Mouse (Mus musculus): ENCODE data around the gene Itfg1. TPM values are rescaled to one million over a fixed set of nuclear protein-coding genes. Genes with fewer than 3 reads are reported as not detected.
A peak's percentile ranks its signal among the peaks of the same experiment; 100 is the strongest.
"Not testable (repeated sequence)": the region's sequence is repeated elsewhere in the genome, so short reads cannot be mapped to it uniquely, and the experiment has no call there.

Gene Itfg1
- 49.3 and 54.3 TPM in 2 replicates for total RNA-seq (2021)
- long read RNA-seq, experiment 1, transcript Itfg1-201 (18 exons, 3,306 nt): major isoform, 126 of 133 reads
- long read RNA-seq, experiment 1, partial matches to known transcripts: 1 of 133 reads
- long read RNA-seq, experiment 1, other reads (novel, unspliced or antisense): 6 of 133 reads
- long read RNA-seq, experiment 2, transcript Itfg1-201 (18 exons, 3,306 nt): major isoform, 70 of 79 reads
- long read RNA-seq, experiment 2, partial matches to known transcripts: 2 of 79 reads
- long read RNA-seq, experiment 2, other reads (novel, unspliced or antisense): 7 of 79 reads

DNA sequence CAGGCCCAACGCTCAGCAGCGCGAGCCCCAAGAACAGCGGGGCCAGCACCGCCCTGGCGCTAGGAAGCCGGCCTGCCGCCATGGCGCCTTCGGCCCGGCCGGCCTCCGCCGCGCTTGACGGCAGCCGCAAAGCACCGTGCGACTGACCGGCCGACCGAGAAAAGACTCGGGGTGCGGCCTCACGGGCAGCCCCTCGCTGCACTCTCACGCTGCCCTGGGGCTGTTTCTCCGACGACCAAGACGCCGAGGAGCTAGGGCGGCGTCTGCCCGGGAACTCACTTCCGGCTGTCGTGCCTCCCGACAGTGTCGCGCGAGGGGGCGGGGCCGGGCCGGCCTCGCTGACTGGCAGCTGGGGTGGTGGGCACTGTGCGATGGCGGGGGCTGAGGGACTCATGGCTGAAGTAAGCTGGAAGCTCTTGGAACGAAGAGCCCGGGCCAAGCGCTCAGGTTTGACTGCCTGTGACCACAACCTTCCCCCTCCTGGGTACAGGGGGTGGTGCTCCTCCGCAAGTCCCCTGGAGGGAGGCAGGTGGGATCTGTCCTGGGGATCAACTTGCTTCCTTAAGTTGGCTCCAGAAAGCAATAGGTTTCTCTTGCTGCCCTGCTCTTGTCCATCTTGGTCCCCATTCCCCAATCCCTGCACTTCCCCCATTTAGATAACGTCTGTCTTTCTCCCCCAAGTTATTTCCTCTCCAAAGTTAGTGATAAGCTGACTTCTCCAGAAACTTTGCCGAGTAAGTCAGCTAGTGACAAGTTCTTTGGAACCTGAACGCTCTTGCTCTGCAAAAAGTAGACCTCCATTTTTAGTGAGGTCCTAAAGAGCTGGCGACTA is at the start of gene Itfg1, which contains the start of gene Phkb:
Itfg1 (minus strand) TSS at position 265 of the 832 bp plus-strand sequence.
Phkb (plus strand) TSS at position 303 of the 832 bp plus-strand sequence.
- DNase-seq: peak; percentile 96

DNA sequence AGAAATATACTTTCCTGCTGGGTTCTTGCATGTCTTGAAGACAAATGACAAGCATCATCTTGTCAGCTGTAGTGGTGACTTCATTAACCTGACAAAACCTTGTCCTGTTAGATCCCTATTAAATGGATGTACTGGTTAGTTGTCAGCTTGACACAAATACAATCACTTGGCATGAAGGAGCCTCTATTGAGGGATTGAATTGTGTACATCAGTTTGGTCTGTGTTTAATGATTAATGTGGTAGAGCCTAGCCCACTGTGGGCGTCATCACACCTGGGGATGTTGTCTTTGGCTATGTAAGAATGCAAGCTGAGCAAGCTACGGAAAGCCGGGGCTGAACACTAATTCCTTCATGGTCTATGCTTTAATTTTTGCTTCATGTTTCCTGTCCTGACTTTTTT is 44.1 kb upstream of the Itfg1 start:
- no peak for DNase-seq

DNA sequence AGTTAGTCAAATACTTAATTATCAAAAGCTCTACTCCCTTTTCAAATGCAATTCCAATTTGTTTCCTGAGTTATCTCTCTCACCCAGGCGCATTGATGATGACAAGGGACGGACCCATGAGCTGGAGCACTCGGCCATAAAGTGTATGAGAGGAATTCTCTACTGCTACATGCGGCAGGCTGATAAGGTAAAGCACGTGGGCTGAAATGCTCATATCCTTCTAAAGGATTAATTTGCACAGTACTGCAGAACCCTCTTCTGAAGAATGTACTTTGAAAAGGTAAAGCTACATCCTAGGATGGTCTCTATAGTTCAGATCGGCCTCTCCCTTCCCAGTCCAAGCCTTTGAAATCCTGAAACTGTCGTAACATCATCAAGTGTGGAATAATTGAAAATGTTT is 38.9 kb upstream of the Itfg1 start:
- no peak for DNase-seq

DNA sequence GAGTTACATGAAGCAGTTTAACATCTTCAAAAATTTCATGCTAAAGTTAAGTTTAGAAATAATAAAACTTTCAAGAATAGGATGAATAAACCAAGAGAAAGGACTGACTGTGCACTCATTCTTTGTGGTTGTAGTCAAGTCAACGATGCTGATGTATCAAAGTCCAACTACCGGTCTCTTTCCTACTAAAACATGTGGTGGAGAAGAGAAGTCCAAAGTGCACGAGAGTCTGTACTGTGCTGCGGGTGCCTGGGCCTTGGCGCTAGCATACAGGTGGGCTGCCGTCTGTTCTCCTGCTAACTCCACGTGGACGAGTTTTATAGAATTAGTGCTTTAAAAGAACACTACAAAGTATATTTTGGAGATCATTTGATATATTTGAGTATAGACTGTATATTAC is 37.3 kb upstream of the Itfg1 start:
- no peak for DNase-seq

DNA sequence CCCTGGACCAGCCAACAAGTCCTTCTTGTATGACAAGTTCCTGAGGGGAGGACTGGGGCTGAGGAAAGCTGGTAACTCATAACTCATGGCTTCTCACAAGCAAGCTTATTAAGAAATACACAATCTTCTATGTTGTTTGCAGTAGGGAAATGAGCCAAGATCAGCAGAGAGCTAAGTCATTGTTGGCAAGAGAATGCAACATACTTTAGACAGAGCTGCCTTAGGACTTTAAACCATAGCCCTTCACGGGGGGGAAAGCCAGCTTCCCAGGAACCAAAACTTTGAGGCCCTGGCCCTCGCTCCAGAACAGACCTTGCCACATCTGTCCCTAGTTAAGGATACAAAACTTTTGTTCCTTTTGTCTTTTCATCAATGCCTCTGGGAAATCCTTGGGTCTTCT is 30.9 kb upstream of the Itfg1 start:
- peak; percentile 18 for DNase-seq

DNA sequence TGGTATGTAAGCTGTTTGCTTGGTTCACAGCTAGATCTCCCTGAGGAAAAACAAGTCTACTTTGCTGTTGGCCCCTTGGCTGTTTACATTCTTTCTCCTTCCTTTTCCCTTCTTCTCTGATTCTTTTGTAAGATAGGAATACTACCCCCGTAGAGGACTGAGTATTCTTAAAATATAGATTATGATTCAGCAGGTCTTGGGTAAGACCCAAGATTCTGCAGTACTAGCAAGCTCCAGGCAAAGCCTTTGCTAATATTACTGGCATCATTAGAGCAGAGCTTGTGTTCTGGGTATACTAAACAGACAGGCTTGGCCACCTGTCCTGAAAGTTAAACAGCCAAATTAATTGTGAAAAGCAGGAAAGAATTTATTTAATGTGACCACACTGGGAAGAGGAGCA is 21.7 kb upstream of the Itfg1 start:
- no peak for DNase-seq

DNA sequence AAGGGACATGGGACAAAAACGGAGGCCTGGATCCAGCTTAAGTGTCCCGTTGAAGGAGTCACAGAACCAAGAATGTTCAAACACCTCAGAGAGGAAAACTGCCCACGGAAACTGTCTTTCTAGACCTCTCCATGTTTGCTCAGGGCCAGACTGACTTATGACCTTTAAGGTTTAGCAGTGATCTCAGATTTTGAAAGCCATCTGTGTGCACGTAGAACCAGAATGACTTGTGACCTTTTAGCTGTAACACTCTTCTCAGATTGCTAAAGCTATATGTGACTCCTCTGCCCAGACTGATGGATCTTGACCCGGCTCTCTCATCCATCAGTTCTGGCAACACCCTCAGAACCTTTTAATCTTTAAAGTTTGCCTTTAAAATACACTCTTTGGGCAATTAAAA is 19.9 kb upstream of the Itfg1 start:
- no peak for DNase-seq

DNA sequence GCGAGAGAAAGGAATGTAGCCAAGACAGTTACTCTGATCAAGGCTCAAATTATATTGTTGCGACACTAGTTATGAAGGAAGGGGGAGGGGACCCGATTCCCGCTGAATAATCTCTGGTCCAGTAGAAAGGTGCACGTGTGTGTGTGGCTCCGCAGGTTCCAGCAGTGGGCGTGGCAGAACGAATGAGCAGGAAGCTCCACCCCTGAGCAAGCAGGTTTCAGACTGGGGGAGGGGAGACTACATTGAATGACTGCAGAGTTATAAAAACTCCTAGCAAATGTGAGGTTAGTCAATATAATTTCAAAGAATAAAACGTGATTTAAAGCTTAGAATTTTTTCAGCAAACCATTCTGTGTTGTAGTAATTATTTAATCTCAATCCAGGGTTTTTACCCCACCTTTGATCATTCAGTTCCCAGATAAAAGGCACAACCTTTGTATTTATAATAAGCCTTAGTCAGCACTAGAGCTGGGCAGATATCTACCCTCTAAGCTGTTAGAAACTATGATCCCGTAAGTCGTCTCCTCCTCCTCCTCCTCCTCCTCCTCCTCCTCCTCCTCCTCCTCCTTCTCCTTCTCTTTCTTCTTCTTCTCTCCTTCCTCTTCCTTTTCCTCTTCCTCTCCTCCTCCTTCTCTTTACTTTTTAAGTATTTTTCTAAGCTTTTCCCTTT is 16.6 kb upstream of the Itfg1 start:
- not testable (repeated sequence) for DNase-seq

DNA sequence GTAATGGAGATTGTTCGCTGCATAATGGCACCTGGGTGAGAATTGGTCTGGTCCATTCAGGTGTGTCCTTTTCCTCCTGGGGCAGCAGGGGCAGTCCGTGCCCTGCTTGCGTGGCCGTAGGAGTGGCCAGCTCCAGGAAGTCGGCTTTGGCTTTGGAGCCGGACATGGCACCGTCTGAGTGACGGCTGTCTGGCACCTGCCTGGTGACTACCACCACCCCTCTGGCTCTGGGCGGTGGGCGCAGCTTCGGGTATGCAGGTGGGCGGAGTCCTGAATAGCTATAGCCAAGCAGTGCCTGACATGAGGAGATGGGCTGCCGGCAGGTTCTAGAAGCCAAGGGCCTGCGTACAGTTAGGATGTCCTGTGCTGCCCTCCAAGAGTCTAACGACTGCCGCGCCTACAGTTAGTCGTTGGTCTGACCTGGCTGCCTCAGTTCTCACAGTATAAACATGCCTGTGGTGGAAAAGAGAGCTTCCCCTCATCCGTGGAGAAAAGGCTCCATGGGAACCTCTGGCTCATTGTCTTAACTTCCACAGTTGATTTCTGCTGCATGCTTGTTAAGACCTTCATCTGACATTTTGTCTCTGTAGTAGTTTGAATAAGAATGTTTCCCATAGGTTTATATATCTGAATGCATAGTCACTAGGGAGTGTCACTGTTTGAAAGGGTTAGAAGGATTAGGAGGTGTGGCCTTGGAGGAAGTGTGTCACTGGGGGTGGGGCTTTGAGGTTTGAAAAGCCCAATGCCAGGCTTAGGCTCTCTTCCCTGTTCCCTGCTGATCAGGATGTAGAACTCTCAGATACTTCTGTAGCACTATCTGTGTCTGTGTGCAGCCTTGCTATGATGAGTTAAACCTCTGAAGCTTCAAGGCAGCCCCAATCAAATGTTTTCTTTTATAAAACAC is 13.8 kb upstream of the Itfg1 start:
- DNase-seq: no peak

DNA sequence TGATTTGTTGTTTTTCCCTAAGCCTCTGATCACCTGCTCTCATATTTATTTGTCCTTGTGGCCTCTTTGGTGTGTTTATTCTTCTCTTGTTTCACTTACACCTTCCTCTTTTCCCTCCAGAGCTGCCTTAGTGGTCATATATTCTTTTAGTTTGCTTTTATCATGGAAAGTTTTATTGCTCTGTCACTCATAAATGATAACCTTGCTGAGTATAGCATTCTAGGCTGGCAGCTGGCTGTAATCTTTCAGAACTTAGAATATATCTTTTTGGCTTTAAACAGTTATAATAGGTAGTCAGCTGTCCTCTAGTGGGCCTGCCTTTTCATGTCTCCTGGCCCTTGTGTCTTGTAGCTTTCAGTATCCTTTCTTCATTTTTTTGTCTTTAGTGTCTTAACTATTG is 5.2 kb upstream of the Itfg1 start:
- DNase-seq: no peak

DNA sequence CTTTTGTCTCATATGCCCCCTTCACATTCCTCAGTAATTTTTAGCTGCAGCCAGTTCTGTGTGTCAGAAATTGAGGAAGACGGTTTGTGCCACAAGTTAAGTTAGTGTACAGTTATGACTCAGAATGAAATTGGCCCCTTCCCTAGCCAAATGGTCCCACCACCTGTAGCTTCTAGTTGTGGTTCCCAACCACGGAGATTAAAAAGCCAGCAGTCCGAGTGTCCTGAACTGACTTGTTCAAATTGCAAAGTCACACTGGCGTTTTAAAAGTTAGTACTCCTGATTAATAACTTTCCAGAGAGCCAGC is 721 bp upstream of the Itfg1 start:
- DNase-seq: peak; percentile 11

DNA sequence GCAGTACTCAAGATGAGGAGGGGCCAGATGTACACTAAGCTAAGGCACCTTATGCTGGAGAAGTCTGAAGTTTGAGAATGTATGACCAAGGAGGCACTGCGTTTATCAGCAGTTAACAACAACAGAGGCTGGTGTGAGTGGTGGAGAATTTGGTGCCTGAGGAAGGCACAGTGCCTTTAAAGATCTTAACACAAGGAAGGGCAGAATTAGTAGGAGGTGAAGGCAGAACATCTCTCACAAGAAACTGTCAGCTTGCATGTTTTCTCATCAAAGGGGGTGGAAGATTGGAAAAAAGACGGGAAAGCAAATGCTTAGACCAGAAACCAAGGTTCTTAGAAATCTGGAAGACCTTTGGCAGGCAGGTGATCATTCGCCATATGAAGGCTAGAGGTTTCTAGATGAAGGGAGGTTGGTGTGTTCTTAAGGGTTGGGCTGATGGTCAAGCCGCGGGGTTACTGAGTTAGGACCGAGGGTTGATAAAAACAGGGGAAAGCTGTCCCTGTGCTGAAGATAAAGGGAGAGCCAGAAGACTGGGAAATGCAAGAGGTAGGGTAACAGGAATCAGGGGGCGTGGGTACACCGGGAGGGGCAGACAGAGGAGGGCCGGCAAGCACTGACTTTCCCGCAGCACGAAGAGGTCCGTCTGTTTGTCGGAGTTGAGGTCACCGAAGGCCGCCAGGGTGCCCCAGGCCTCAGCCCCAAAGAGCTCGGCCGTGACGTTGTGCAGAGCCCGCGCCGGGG is 635 bp downstream of the Itfg1 start:
- DNase-seq: no peak

DNA sequence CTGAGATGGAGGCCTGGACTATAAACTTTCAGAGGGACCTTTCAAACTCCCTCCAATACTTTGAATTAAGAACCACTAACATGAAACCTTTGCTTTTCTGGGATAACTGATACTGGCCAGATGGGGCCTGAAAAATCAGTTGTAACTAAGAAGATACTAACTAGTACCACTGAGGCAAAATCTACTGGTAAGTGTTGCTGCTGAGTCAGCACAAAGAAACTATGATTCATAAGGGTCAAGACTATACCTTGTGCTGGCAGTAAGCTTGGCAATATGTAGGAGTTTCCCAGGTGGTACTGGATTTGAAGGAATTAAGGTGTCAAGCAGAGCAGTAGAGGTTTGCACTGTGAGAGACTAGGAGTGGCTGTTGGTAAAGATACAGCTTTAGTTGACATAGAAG is 27.1 kb downstream of the Itfg1 start:
- no peak for DNase-seq

DNA sequence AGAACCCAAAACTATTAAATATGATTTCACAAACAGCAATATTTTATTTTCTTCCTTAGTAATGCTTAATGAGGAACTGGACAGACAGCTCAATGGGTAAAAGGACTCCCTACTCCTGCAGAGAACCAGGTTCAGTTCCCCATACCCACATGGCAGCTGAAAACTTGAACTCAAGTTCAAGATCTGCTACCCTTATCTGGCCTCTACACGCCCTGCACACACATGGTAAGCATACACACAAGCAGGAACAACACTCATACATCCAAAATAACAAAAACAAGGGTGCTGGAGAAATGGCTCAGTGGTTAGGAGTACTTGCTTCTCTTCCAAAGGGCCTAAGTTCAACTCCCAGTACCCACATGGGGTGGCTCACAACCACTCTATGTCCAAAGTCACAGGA is 39.3 kb downstream of the Itfg1 start:
- no peak for DNase-seq

DNA sequence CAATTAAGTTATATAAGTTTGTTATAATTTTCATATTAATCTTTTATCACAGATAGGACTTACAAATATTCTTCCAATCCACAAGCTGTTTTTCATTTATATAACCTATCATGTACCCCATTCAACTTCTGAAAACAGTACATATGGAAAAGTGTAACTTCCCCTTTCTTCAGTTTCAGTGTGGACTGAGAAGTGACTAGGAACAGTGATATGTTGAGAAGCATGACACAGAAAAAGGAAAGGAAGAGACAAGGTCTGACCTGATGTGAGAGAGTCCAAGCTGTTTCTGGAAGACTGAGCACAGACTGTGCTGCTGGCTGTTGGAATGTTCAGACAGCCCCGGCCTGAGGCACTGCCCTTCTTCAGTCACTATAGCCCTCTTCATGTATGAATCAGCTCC is 40.6 kb downstream of the Itfg1 start:
- no peak for DNase-seq

DNA sequence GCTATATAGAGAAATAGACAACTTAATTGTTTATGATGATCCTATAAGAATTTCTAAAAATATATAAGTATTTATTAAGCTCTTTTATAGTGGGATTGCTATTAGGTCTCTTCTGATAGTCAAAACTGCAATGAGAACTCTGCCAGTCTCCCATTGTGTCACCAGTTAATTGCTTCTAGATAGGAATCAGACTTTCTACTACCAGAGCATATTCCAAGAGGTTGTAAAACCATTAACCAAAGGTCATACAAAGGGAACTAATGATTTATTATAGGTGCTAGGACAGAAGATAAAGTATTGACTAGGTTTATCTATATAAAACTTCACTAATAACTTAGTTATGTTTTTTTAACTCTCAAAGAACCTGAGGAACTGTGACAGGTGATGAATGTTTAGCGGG is 44.3 kb downstream of the Itfg1 start:
- not testable (repeated sequence) for DNase-seq

DNA sequence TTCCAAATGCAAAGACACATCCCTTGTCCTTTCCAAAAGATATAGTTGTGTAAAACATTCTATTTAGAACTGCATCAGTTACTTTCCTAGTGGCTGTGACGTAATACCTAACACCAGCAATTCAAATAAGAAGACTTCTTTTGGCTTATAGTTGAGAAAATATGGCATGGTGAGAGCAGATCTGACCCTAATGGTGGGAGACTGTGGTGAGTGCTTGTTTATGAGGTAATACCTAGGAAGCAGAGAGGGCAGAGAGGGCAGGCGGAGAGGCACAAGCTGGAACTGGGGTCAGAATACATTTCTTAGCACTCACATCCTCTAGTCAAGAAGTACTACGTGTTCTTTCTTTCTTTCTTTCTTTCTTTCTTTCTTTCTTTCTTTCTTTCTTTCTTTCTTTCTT is 52.4 kb downstream of the Itfg1 start:
- no peak for DNase-seq

DNA sequence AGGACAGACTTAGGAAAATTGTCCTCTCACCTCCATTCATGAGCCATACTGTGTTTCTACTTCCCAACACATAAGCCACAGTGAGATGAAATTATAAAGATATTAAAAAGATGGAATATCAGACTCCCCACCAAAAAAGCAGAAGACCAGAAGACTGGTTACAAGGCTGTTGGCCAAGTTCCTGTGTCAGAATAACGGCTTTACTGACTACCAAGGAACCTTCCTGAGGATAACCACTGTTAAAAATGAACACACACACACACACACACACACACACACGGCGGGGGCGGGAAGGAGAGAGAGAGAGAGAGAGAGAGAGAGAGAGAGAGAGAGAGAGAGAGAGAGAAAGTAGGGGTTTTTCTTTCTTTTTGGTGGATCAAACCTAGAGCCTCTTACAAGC is 52.8 kb downstream of the Itfg1 start:
- no peak for DNase-seq

DNA sequence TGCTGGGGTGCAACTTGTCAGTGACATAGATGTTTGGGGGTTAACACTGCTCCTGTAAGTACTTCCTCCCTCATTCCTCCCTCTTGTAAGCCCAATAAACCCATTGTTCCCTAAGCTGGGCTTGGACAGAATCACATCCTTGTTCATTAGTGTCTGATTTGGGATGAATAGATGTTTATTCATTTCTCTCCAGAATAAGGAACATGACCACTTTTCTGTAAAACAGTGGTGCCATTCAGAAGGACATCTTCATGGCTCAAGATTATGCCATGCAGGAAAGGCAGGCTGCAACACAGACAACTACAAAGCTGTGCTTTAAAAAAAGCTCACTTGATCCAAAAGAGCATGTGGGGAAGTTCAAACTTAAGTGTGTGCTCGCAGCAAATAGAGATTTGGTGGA is 55.2 kb downstream of the Itfg1 start:
- no peak for DNase-seq

DNA sequence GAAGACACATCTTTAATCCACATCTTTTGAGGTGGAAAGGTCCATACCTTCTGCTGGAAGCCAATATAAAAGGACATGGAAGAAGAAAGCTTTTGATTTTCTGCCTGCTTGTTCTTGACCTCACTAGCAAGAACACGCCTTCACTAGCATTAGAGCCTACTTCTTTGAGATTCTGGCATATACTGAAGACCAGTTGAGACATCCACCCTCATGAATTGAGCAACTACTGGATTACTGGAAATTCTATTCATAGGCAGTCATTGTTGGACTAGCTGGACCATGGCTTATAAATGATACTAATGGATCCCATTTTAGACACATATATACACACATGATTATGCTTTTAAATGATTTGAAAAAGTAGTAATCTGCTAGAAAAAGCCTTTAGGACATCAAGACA is 56.9 kb downstream of the Itfg1 start:
- no peak for DNase-seq

DNA sequence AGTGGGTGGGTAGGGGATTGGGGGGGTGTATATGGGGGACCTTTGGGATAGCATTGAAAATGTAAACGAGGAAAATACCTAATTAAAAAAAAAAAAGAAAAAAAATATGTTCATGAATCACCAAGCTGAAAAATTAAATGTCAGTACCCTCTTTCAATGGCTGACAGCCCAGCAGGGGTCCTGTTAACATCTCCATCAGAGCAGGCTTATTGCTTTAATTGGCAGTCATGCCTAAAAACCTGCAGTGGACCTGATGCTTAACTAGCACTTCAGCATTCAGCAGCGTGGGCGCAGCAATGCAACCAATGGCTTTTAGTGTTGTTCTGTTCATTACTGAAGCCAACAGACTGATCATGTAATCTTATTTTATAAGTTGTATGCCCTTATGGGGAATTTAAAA is 60.6 kb downstream of the Itfg1 start:
- DNase-seq: no peak

DNA sequence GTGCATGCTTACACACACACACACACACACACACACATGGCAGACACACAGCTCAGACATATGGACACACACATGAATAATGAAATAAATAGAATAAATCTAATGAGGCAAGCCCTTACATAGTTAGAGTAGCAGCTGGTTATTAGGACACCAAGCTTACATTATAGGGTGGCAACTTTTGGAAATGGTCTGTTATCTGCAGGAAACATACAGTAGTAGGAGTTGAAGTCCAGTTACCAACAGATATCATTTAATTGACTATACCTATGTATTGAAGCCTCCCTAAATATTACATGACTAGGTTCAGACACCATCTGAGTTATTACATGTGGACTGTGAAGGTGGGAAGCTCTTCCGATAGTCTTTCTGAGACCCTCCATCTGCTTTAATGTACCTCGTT is 95.7 kb downstream of the Itfg1 start:
- no peak for DNase-seq
